Mouse (Mus musculus) testis, adult 2 months (tissue): ENCODE measurements at regions not wholly inside any gene's neighbourhood (a gene's known extent, or its start where the extent isn't known, plus 50 kb on each side); places are given as distances from the start of the nearest gene placed in this dataset.

Experiments
- H3K27ac ChIP-seq: fragments of 200-500 bp; 2 replicates; pipeline ENCODE4 v1.5.1; 2012; ENCODE audit warnings: low read depth, low read length; ENCODE audit not compliant: control insufficient read depth, insufficient read depth
- H3K27me3 ChIP-seq: fragments of 200-500 bp; 2 replicates; pipeline ENCODE4 v1.6.1; 2012; ENCODE audit warnings: mild to moderate bottlenecking, low read length, moderate library complexity; ENCODE audit not compliant: control insufficient read depth, insufficient read depth
- H3K36me3 ChIP-seq: fragments of 200-500 bp; 2 replicates; pipeline ENCODE4 v1.6.1; 2012; ENCODE audit warnings: mild to moderate bottlenecking, low read length; ENCODE audit not compliant: control insufficient read depth, insufficient read depth
- H3K4me1 ChIP-seq: fragments of 200-500 bp; 2 replicates; pipeline ENCODE4 v1.6.1; 2012; ENCODE audit warnings: low read length; ENCODE audit not compliant: control insufficient read depth, insufficient read depth
- H3K4me3 ChIP-seq: fragments of 200-500 bp; 2 replicates; pipeline ENCODE4 v1.5.1; 2012; ENCODE audit warnings: low read depth, mild to moderate bottlenecking, low read length, moderate library complexity, mixed read lengths; ENCODE audit not compliant: control insufficient read depth
- CTCF ChIP-seq: fragments of 200-500 bp; IDR thresholded peaks from 2 replicates; pipeline ENCODE4 v1.5.1; 2012; ENCODE audit warnings: low read depth, mild to moderate bottlenecking, inconsistent platforms, low read length, moderate library complexity; ENCODE audit not compliant: control insufficient read depth, insufficient read depth, insufficient replicate concordance
- POLR2A ChIP-seq: fragments of 200-500 bp; IDR thresholded peaks from 2 replicates; pipeline ENCODE4 v1.6.1; 2012; ENCODE audit warnings: low read depth, mild to moderate bottlenecking, inconsistent platforms, low read length, moderate library complexity; ENCODE audit not compliant: control insufficient read depth

DNA sequence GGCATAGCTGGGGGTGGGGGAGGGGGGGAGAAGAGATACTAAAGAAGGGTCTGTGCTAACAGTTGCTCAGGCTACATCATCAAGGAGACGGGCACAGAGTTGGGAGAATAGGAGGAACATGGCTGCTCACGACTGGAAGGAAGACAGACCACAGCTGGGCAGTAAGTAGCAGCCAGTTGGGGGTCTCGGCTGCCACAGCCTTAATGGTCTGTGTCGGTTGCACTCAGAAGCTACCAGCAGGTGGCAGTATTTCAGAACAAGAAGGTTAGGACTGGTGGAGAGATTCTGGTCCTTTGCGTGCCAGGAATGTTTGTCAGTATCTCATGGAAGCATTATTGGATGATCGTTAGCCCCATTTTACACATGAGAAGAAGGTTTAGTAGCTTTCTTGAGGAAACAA, 185.9 kb downstream of the Cyp26b1 start:
- H3K27me3 ChIP-seq = no peaks in the 10 kb centered on the region
- H3K4me3 ChIP-seq = no peak overlapping the region
- TF ChIP-seq CTCF = peak; percentile 58; the same call in 1 of the 2 replicates
- no peak for TF ChIP-seq POLR2A
- H3K4me1 ChIP-seq = no peaks in the 10 kb centered on the region
- H3K36me3 ChIP-seq = no peaks in the 10 kb centered on the region
- no peak overlapping the region for H3K27ac ChIP-seq

DNA sequence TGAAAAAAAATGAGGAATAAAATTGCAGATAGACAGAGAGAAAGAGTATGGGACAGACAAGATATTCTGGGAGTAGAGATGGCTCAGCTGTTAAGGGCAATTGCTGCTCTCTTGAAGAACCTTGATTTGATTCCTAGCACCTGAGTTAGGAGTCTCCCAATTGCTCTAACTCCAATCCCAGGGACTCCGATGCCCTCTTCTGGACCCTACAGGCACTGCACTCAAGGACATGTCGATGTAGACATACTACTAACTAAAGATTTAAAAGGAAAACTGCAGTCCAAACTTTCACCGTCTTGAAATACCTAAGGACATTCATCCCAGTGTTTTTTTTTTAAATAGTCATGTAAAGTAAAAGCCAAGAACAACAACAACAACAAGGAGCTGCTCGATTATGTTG, 189.0 kb downstream of the Cyp26b1 start:
- no peak for TF ChIP-seq POLR2A
- no peak for TF ChIP-seq CTCF

DNA sequence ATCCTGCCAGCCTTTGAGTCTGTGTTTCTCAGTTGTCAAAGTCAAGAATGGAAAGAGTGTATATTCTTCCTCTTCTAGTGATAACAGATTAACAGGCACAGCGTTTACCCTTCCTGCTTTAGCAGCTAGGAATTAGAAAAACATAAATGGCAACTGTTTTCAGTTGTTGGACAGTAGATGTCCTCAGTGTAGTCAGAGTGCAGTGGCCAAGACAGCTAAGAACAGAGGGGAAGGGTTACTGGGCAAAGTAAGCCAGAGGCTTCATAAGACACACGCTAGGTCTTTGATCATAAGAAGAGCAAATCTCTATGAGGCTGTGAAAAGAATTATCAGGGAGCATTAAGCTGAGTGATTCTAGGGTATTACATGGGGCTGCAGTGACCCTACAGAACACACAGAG, 191.3 kb downstream of the Cyp26b1 start:
- Histone ChIP-seq H3K27ac (no peak overlapping the region), H3K4me1 (no peaks in the 10 kb centered on the region), H3K27me3 (no peaks in the 10 kb centered on the region), H3K36me3 (no peaks in the 10 kb centered on the region), H3K4me3 (no peak overlapping the region)
- TF ChIP-seq CTCF (no peak), POLR2A (no peak)

More for the DNA sequence above, 189.0 kb downstream of the Cyp26b1 start:
- no peak overlapping the region for H3K27ac ChIP-seq
- no peaks in the 10 kb centered on the region for H3K27me3 ChIP-seq
- no peaks in the 10 kb centered on the region for H3K36me3 ChIP-seq
- no peaks in the 10 kb centered on the region for H3K4me1 ChIP-seq
- H3K4me3 ChIP-seq = no peak overlapping the region

DNA sequence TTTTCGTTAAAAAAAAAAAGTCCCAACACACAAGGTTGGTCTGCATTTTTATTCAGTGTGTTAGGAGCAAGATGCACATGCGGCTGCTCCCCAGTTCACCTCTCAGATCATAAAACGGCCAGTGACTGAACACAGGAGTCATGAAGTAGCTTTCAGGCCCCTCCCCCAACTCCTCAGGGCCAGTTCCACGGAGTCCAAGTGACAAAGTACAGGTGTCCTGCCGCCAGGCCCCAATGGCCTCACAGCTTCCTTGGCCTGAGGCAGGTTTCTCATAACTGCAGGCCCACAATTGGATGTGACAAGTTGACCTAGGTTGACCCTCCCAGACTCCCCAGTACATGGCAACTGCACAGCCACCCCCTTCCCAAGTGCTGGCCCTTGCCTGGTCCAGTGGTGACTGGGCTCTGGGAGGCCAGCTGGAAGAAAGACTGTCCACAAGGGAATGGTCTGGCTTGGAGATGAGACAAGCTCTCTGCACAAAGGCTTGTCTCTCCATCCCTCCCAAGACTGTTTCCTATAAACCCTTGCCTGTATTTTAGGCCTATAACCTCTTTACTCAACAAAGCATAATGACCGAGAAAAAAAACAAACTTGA, 199.1 kb downstream of the Cyp26b1 start:
- H3K4me3 ChIP-seq = no peak overlapping the region
- H3K36me3 ChIP-seq = no peaks in the 10 kb centered on the region
- no peaks in the 10 kb centered on the region; the same call in 1 of the 2 replicates for H3K4me1 ChIP-seq
- H3K27me3 ChIP-seq = no peaks in the 10 kb centered on the region
- peak overlapping the region; percentile 32; the same call in 1 of the 2 replicates for H3K27ac ChIP-seq
- no peak for TF ChIP-seq CTCF
- TF ChIP-seq POLR2A = no peak

DNA sequence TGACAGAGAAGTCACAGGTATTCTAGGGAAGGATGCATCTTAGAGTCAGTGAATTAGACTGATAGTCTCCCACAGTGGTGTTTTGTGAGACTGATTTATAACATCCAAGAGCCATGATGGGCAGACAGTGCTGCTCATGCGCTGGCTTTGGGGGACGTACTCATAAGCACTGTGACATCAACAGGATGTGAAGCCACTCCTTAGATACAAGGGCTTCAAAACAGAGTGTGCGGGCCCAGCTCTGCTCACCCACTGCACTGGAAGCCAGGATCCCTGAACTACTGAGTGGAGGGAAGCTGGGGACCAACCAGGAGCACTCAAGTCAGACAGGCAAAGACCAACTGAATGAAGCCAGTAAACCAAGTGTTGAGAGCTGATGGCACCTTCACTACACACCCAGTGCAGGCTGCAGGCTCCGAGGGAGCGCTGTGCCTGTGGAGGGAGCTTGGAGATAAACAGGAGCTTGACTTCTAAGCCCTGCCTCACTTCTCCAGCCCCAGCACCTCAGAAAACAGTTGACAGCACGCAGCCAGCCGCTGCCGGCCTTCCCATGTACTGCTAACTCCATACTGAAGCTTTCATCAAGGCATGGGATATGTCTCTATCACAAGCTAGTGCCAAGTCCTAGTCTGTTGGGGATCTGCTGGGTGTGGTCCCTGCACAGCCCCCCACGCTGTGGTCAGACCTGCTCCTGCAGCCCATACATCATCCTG, 200.0 kb downstream of the Cyp26b1 start:
- H3K4me1 ChIP-seq = no peaks in the 10 kb centered on the region; the same call in 1 of the 2 replicates
- no peak overlapping the region for H3K4me3 ChIP-seq
- peak overlapping the region; percentile 15; the same call in 1 of the 2 replicates for H3K27ac ChIP-seq
- no peaks in the 10 kb centered on the region for H3K27me3 ChIP-seq
- TF ChIP-seq CTCF (no peak), POLR2A (no peak)
- H3K36me3 ChIP-seq = no peaks in the 10 kb centered on the region

DNA sequence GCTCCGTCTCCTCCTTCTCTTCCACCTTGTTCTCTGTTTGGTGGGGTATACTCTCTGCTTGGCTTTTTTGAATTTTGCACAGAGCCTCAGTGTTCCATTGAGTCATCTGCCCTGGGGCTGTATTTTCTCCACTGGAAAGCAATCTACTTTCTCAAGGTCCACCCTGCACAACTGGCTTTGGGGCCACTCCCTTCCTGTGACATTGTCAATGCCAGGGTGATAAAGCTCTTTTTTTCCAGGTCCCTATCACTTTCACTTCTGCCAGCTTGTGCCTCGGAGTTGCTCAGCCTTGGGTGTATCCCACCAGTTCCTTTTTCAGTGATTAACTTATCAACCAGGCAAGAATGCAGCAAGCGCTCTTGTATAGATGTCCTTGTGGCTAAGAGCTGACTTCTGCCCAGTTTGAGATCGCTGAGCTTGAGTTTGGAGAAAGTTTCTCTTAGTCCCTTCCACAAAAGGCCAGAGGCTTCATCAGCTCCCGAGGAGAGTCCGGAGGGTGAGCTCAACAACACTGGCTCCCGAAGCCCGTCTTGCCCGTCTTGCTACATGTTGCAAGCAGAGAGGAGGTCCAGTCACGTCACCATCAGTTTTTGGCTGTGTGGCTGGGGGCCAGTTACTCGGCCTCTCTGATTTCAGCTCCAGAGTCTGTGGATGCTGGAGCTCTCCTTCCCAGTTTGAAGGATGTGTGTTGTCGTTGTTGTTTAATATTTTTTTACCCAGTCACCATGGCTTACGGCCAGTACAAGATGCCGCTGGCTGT, 200.8 kb downstream of the Cyp26b1 start:
- Histone ChIP-seq H3K4me3 (no peak overlapping the region), H3K27ac (peak overlapping the region; percentile 59), H3K27me3 (no peaks in the 10 kb centered on the region), H3K36me3 (no peaks in the 10 kb centered on the region), H3K4me1 (no peaks in the 10 kb centered on the region; the same call in 1 of the 2 replicates)
- no peak for TF ChIP-seq CTCF
- no peak for TF ChIP-seq POLR2A

DNA sequence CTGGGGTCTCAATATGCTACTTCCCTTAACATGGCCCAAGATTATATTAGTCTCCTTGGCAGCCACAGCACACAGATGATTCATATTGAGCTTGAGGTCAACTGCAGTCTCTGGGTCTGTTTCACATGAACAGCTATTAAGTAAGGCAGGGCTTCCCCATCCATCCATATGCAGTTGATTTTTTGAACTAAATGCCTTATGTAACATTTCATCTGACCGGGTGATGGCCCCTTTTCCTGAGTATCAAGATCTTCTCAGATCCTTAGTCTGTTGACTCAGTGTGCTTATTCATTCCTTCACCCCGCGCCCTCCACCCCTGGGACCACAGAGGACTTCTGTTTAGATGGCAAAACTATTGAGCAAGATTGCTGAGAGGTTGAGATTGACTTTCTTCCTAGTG, 202.7 kb downstream of the Cyp26b1 start:
- Histone ChIP-seq H3K27me3 (no peaks in the 10 kb centered on the region), H3K27ac (no peak overlapping the region), H3K36me3 (no peaks in the 10 kb centered on the region), H3K4me1 (peaks cover 2% of the 10 kb centered on the region), H3K4me3 (no peak overlapping the region)
- no peak for TF ChIP-seq CTCF
- no peak for TF ChIP-seq POLR2A
